Mouse (Mus musculus): ENCODE data around the gene Olfr55.

- TF ChIP-seq CHD2 (IDR thresholded peaks at IDR 0.05; ENCODE audit: low read depth, low read length) (no peak), ZC3H11A (IDR thresholded peaks at IDR 0.05; ENCODE audit: borderline replicate concordance, low read depth, low read length) (no peak), ZNF384 (IDR thresholded peaks at IDR 0.05; ENCODE audit: low read depth, low read length) (no peak)
Observed at GRCm38 (mm10) chr17:33221590-33221989, 53.3 kb downstream of the Olfr55 start, which contains the start of gene Olfr1564.

Data from ES-E14 (cell line).